Mouse (Mus musculus) liver, embryonic 14.5 days (tissue): ENCODE measurements at regions not wholly inside any gene's neighbourhood (a gene's known extent, or its start where the extent isn't known, plus 50 kb on each side); places are given as distances from the start of the nearest gene placed in this dataset.

Experiments used
- CTCF ChIP-seq: IDR thresholded peaks from 2 replicates; pipeline ENCODE4 v1.5.1; 2016; ENCODE audit warnings: antibody characterized with exemption, low read depth, control low read depth
- EP300 ChIP-seq: IDR thresholded peaks from 2 replicates; pipeline ENCODE4 v1.6.1; 2016; ENCODE audit warnings: antibody characterized with exemption, low read depth

DNA sequence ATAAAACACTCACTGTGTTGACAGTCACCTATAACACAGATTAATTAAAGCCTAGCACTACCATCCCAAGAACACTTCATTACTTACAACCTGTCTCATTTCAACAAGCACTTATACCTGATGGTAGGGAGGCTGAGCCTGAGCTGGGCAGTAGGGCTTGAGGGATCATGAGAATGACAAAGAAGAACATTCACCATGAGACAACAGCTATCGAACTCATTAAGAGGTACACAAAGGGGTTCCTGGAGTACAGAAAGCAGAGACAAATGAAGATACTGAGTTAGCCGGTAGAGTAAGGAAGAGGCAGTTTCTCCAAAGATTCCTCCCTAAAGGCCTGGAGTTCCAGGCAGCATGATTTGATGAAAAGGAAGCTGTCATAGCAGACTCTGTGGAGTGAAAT is 136.0 kb upstream of the Nampt start:
- no peak for TF ChIP-seq CTCF
- TF ChIP-seq EP300: no peak
